Mouse (Mus musculus): ENCODE measurements at regions not wholly inside any gene's neighbourhood (a gene's known extent, or its start where the extent isn't known, plus 50 kb on each side); places are given as distances from the start of the nearest gene placed in this dataset.
A peak's percentile ranks its signal among the peaks of the same experiment; 100 is the strongest.

DNA sequence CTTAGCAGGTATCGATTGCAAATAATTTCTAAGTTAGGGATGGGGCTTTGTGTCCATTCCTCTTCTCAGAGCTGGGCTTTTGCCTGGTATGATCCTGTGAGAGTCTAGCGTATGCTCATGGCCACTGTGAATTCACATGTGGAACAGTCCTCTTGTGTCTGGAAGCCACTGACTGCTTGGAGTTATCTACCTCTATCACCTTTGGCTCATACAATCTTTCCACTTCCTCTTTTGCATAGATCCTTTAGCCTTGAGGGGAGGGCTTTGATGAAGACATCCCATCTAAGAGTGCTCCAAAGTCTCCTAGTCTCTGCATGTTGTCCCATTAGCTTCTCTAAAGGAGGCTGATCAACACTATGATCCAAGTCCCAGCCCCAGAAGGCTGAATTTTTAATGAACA lies 135.8 kb upstream of the Max start:
- H3K79me2 ChIP-seq (ENCODE audit: control insufficient read depth, insufficient read depth, low read length) = no peaks in the 10 kb centered on the region
- no peak for DNase-seq (ENCODE audit: extremely low read depth, low read depth, low spot score)
- no peak overlapping the region for H3K4me3 ChIP-seq (ENCODE audit: insufficient read depth, low read depth, low read length)
- TF ChIP-seq POLR2A (IDR thresholded peaks at IDR 0.05; ENCODE audit: extremely low read depth, insufficient read depth, low read length) = no peak
- TF ChIP-seq CTCF (IDR thresholded peaks at IDR 0.05; ENCODE audit: low read depth, low read length) = no peak
- H3K36me3 ChIP-seq (ENCODE audit: control insufficient read depth, insufficient read depth, low read length) = no peaks in the 10 kb centered on the region
- 98% methylated on average over 2 of the region's 2 CpGs for WGBS
- peaks cover 4% of the 10 kb centered on the region for H3K4me1 ChIP-seq (ENCODE audit: control insufficient read depth, insufficient read depth, low read length)
- H3K27ac ChIP-seq (replicated peaks; ENCODE audit: insufficient read depth, low read depth, low read length) = no peak overlapping the region
- no peaks in the 10 kb centered on the region for H3K27me3 ChIP-seq (ENCODE audit: control insufficient read depth, insufficient read depth, low read length)
- no peak overlapping the region for H3K9ac ChIP-seq (ENCODE audit: low read depth, low read length)

GRCm38 (mm10) chr12:77096461-77096860 lies 134.5 kb upstream of the Max start:
- H3K79me2 ChIP-seq (ENCODE audit: control insufficient read depth, insufficient read depth, low read length) = no peaks in the 10 kb centered on the region
- no peak for TF ChIP-seq CTCF (IDR thresholded peaks at IDR 0.05; ENCODE audit: low read depth, low read length)
- no peak for TF ChIP-seq POLR2A (IDR thresholded peaks at IDR 0.05; ENCODE audit: extremely low read depth, insufficient read depth, low read length)
- H3K27ac ChIP-seq (replicated peaks; ENCODE audit: insufficient read depth, low read depth, low read length) = no peak overlapping the region
- H3K9ac ChIP-seq (ENCODE audit: low read depth, low read length) = no peak overlapping the region
- H3K4me3 ChIP-seq (ENCODE audit: insufficient read depth, low read depth, low read length) = no peak overlapping the region
- 88% methylated on average over 4 of the region's 4 CpGs for WGBS
- no peaks in the 10 kb centered on the region for H3K36me3 ChIP-seq (ENCODE audit: control insufficient read depth, insufficient read depth, low read length)
- H3K27me3 ChIP-seq (ENCODE audit: control insufficient read depth, insufficient read depth, low read length) = no peaks in the 10 kb centered on the region
- DNase-seq (ENCODE audit: extremely low read depth, low read depth, low spot score) = no peak
- H3K4me1 ChIP-seq (ENCODE audit: control insufficient read depth, insufficient read depth, low read length) = peaks cover 4% of the 10 kb centered on the region

GRCm38 (mm10) chr12:77094999-77095915 lies 133.3 kb upstream of the Max start:
- Histone ChIP-seq H3K27ac (replicated peaks; ENCODE audit: insufficient read depth, low read depth, low read length) (no peak overlapping the region), H3K9ac (ENCODE audit: low read depth, low read length) (no peak overlapping the region), H3K4me3 (ENCODE audit: insufficient read depth, low read depth, low read length) (no peak overlapping the region), H3K4me1 (ENCODE audit: control insufficient read depth, insufficient read depth, low read length) (peaks cover 4% of the 10 kb centered on the region), H3K36me3 (ENCODE audit: control insufficient read depth, insufficient read depth, low read length) (no peaks in the 10 kb centered on the region), H3K79me2 (ENCODE audit: control insufficient read depth, insufficient read depth, low read length) (no peaks in the 10 kb centered on the region), H3K27me3 (ENCODE audit: control insufficient read depth, insufficient read depth, low read length) (no peaks in the 10 kb centered on the region)
- TF ChIP-seq CTCF (IDR thresholded peaks at IDR 0.05; ENCODE audit: low read depth, low read length) = no peak
- TF ChIP-seq POLR2A (IDR thresholded peaks at IDR 0.05; ENCODE audit: extremely low read depth, insufficient read depth, low read length) = no peak
- DNase-seq (ENCODE audit: extremely low read depth, low read depth, low spot score) = peak; percentile 73
- 76% methylated on average over 3 of the region's 3 CpGs for WGBS

DNA sequence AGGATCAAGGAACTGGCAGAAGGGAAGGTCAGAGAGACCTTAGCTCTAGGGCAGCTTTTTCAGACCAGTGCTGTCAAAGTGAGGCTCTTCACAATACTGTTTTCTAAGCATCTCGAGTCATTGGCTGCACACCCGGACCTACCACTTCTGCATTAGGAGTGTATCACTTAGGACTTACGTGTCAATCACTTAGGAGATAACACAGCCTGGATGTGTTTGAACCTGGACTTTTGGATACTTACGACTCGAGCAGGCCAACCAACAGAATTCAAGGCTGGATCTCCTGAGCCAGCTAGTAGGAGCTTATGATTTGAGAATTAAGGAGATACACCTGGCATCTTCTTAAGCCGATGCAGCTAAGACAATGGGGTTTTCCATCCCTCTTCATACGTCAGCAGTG lies 132.2 kb upstream of the Max start:
- Histone ChIP-seq H3K9ac (ENCODE audit: low read depth, low read length) (no peak overlapping the region), H3K4me1 (ENCODE audit: control insufficient read depth, insufficient read depth, low read length) (peaks cover 4% of the 10 kb centered on the region), H3K27ac (replicated peaks; ENCODE audit: insufficient read depth, low read depth, low read length) (no peak overlapping the region)

DNA sequence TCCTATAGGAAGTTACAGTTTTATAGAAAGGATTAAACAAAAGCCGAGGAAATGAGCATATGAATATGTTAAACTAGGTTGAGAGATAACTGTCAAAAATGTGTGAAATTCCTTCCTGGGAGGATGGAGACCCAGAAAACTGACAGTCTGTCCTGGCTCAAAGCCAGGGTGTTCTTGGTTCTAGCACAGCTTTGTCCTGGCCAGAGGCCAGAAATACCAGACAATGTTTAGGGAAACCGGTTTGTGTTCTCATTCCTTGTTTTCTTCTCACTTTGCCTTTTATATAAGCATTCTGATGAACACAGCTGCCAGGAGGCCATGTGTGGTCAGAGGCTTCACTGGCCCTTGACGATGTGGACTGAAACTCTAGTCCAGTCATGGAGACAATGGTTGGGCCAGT lies 130.7 kb upstream of the Max start:
- H3K4me3 ChIP-seq (ENCODE audit: insufficient read depth, low read depth, low read length) = no peak overlapping the region
- no peak for TF ChIP-seq POLR2A (IDR thresholded peaks at IDR 0.05; ENCODE audit: extremely low read depth, insufficient read depth, low read length)
- no peaks in the 10 kb centered on the region for H3K27me3 ChIP-seq (ENCODE audit: control insufficient read depth, insufficient read depth, low read length)
- H3K4me1 ChIP-seq (ENCODE audit: control insufficient read depth, insufficient read depth, low read length) = peaks cover 4% of the 10 kb centered on the region
- H3K9ac ChIP-seq (ENCODE audit: low read depth, low read length) = no peak overlapping the region
- no peak for DNase-seq (ENCODE audit: extremely low read depth, low read depth, low spot score)
- H3K27ac ChIP-seq (replicated peaks; ENCODE audit: insufficient read depth, low read depth, low read length) = no peak overlapping the region
- 48% methylated on average over 3 of the region's 3 CpGs for WGBS
- no peaks in the 10 kb centered on the region for H3K36me3 ChIP-seq (ENCODE audit: control insufficient read depth, insufficient read depth, low read length)
- no peaks in the 10 kb centered on the region for H3K79me2 ChIP-seq (ENCODE audit: control insufficient read depth, insufficient read depth, low read length)

More for the DNA sequence above, 132.2 kb upstream of the Max start:
- no peak for TF ChIP-seq POLR2A (IDR thresholded peaks at IDR 0.05; ENCODE audit: extremely low read depth, insufficient read depth, low read length)
- no peak for TF ChIP-seq CTCF (IDR thresholded peaks at IDR 0.05; ENCODE audit: low read depth, low read length)
- H3K36me3 ChIP-seq (ENCODE audit: control insufficient read depth, insufficient read depth, low read length) = no peaks in the 10 kb centered on the region
- no peak overlapping the region for H3K4me3 ChIP-seq (ENCODE audit: insufficient read depth, low read depth, low read length)
- H3K27me3 ChIP-seq (ENCODE audit: control insufficient read depth, insufficient read depth, low read length) = no peaks in the 10 kb centered on the region
- H3K79me2 ChIP-seq (ENCODE audit: control insufficient read depth, insufficient read depth, low read length) = no peaks in the 10 kb centered on the region
- DNase-seq (ENCODE audit: extremely low read depth, low read depth, low spot score) = no peak
- 91% methylated on average over 7 of the region's 7 CpGs for WGBS

DNA sequence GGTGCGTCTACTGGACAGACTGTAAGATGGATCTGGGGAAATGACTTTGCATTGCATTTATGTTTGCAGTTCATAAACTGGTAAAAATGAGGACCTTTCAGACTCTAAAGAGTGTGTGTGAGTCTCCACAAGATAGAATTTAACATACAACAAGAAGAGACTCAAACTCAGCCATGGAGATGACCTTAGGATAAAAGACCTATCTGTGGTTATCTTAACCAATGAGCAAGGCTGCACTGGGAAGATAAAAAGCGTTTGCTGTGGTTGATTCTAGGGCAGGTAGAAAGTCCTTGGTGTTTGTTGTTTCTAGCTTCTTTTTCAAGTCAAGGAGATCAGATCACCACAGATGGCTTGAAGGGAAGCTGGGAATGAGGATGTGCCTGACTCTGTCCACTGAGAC lies 130.1 kb upstream of the Max start:
- WGBS = 85% methylated on average over 2 of the region's 2 CpGs
- Histone ChIP-seq H3K36me3 (ENCODE audit: control insufficient read depth, insufficient read depth, low read length) (no peaks in the 10 kb centered on the region), H3K27ac (replicated peaks; ENCODE audit: insufficient read depth, low read depth, low read length) (no peak overlapping the region), H3K4me3 (ENCODE audit: insufficient read depth, low read depth, low read length) (no peak overlapping the region), H3K79me2 (ENCODE audit: control insufficient read depth, insufficient read depth, low read length) (no peaks in the 10 kb centered on the region), H3K4me1 (ENCODE audit: control insufficient read depth, insufficient read depth, low read length) (peaks cover 4% of the 10 kb centered on the region), H3K27me3 (ENCODE audit: control insufficient read depth, insufficient read depth, low read length) (no peaks in the 10 kb centered on the region), H3K9ac (ENCODE audit: low read depth, low read length) (no peak overlapping the region)
- TF ChIP-seq POLR2A (IDR thresholded peaks at IDR 0.05; ENCODE audit: extremely low read depth, insufficient read depth, low read length) (no peak), CTCF (IDR thresholded peaks at IDR 0.05; ENCODE audit: low read depth, low read length) (no peak)
- no peak for DNase-seq (ENCODE audit: extremely low read depth, low read depth, low spot score)
